ENCODE assay signal across 8 mouse cellular contexts in genomic region chr7:127498407-127498806, GRCm38 (mm10). TPM values are rescaled to one million over a fixed set of nuclear protein-coding genes. Genes with fewer than 3 reads are reported as not detected.
DNase-seq lines count a peak whose midpoint lies in the region; ATAC-seq lines count a peak whose summit lies in the region.

No protein-coding gene starts in this region.

- H3K27ac ChIP-seq in heart, embryonic 11.5 days (ENCODE audit: low read depth, low read length), result no peak overlapping the region
- H3K27ac ChIP-seq in forebrain, embryonic 11.5 days (ENCODE audit: low read depth, low read length), result no peak overlapping the region
- no peak overlapping the region for H3K27ac ChIP-seq in intestine, embryonic 16.5 days (ENCODE audit: low read length)

- peak; percentile 44 for DNase-seq in heart, adult 8-10 months (ENCODE audit: low spot score)
- peak; percentile 74 for DNase-seq in CD4-positive, CD25-positive, alpha-beta regulatory T cell, adult 2 months (ENCODE audit: low read depth, low spot score)
- peak; percentile 61 for DNase-seq in ZHBTc4 (ENCODE audit: low read depth, low spot score)
- DNase-seq in kidney, postnatal 14 days, result peak; percentile 55
- DNase-seq in retina, postnatal 1 day, result peak; percentile 59
- DNase-seq in forebrain, embryonic 11.5 days (ENCODE audit: low spot score), result no peak

- H3K4me2 ChIP-seq in heart, embryonic 11.5 days, result no peak overlapping the region
- H3K4me2 ChIP-seq in forebrain, embryonic 11.5 days (ENCODE audit: low read depth, low read length, severe bottlenecking), result no peak overlapping the region
- H3K4me2 ChIP-seq in intestine, embryonic 16.5 days (ENCODE audit: low read depth, low read length), result no peak overlapping the region

- 36% methylated on average over 3 of the region's 3 CpGs for WGBS in heart, embryonic 11.5 days (ENCODE audit: insufficient replicate concordance)
- WGBS in forebrain, embryonic 11.5 days, result 45% methylated on average over 3 of the region's 3 CpGs
- WGBS in intestine, embryonic 16.5 days, result 46% methylated on average over 3 of the region's 3 CpGs

- no peak overlapping the region for H3K4me3 ChIP-seq in heart, embryonic 11.5 days (ENCODE audit: low read depth, low read length)
- H3K4me3 ChIP-seq in forebrain, embryonic 11.5 days (ENCODE audit: low read depth, low read length), result no peak overlapping the region
- no peak overlapping the region for H3K4me3 ChIP-seq in intestine, embryonic 16.5 days (ENCODE audit: low read length)

- ATAC-seq in heart, embryonic 11.5 days (replicated peaks; ENCODE audit: insufficient number of reproducible peaks, low FRiP score, low TSS enrichment), result no peak
- no peak for ATAC-seq in forebrain, embryonic 11.5 days (replicated peaks; ENCODE audit: low FRiP score)
- ATAC-seq in intestine, embryonic 16.5 days, result no peak

- no peaks in the 10 kb centered on the region for H3K9me3 ChIP-seq in heart, embryonic 11.5 days (replicated peaks; ENCODE audit: control insufficient read depth, low read length)
- H3K9me3 ChIP-seq in forebrain, embryonic 11.5 days (ENCODE audit: control insufficient read depth, low read length), result no peaks in the 10 kb centered on the region
- H3K9me3 ChIP-seq in intestine, embryonic 16.5 days (ENCODE audit: control insufficient read depth, low read length), result no peaks in the 10 kb centered on the region

- no peak overlapping the region for H3K9ac ChIP-seq in heart, embryonic 11.5 days (ENCODE audit: low read depth, low read length)
- H3K9ac ChIP-seq in forebrain, embryonic 11.5 days (ENCODE audit: low read length), result no peak overlapping the region
- no peak overlapping the region for H3K9ac ChIP-seq in intestine, embryonic 16.5 days (ENCODE audit: low read depth, low read length)

- no peaks in the 10 kb centered on the region for H3K27me3 ChIP-seq in heart, embryonic 11.5 days (ENCODE audit: control insufficient read depth, insufficient read depth, low read length)
- H3K27me3 ChIP-seq in forebrain, embryonic 11.5 days (ENCODE audit: control insufficient read depth, insufficient read depth, low read length), result no peaks in the 10 kb centered on the region
- H3K27me3 ChIP-seq in intestine, embryonic 16.5 days (replicated peaks; ENCODE audit: control insufficient read depth, insufficient read depth, low read length), result no peaks in the 10 kb centered on the region

- H3K36me3 ChIP-seq in heart, embryonic 11.5 days (ENCODE audit: control insufficient read depth, insufficient read depth, low read length), result no peaks in the 10 kb centered on the region
- no peaks in the 10 kb centered on the region for H3K36me3 ChIP-seq in forebrain, embryonic 11.5 days (ENCODE audit: control insufficient read depth, insufficient read depth, low read length)
- H3K36me3 ChIP-seq in intestine, embryonic 16.5 days (ENCODE audit: control insufficient read depth, insufficient read depth, low read length), result no peaks in the 10 kb centered on the region

- H3K4me1 ChIP-seq in heart, embryonic 11.5 days (ENCODE audit: control insufficient read depth, insufficient read depth, low read length), result 0 out of 2 replicates have a peak, but pooled peaks cover 2% of the 10 kb centered on the region
- no peaks in the 10 kb centered on the region for H3K4me1 ChIP-seq in forebrain, embryonic 11.5 days (replicated peaks; ENCODE audit: control insufficient read depth, insufficient read depth, low read length)
- no peaks in the 10 kb centered on the region for H3K4me1 ChIP-seq in intestine, embryonic 16.5 days (ENCODE audit: control insufficient read depth, insufficient read depth, low read length)

RNA-seq across cellular contexts. Expression of gene Srcap, which starts 13.4 kb away (rescaled TPM):
- 10 to 100 TPM; 51.8 to 60.5 (median 55.2) TPM for total RNA-seq in heart, adult 8-10 months (2022)
- polyA plus RNA-seq in heart, embryonic 11.5 days (2014; fragmentation: Nextera tagmentation; extraction: Ambion mirVana), result 36.8 and 46.6 TPM in 2 replicates
- polyA plus RNA-seq in forebrain, embryonic 11.5 days (2014; fragmentation: Nextera tagmentation; extraction: Ambion mirVana), result 91.6 and 93.5 TPM in 2 replicates
- 18.4 and 18.6 TPM in 2 replicates for polyA plus RNA-seq in intestine, embryonic 16.5 days (2015; fragmentation: Nextera tagmentation; extraction: Ambion mirVana)

RNA-seq across cellular contexts. Expression of gene Fbrs, which starts 19.4 kb away (rescaled TPM):
- 10 to 100 TPM; 27.5 to 36.1 (median 30.5) TPM for total RNA-seq in heart, adult 8-10 months (2022)
- 9.9 and 11.1 TPM in 2 replicates for polyA plus RNA-seq in heart, embryonic 11.5 days (2014; fragmentation: Nextera tagmentation; extraction: Ambion mirVana)
- 13.6 and 14.7 TPM in 2 replicates for polyA plus RNA-seq in forebrain, embryonic 11.5 days (2014; fragmentation: Nextera tagmentation; extraction: Ambion mirVana)
- 8.0 and 8.9 TPM in 2 replicates for polyA plus RNA-seq in intestine, embryonic 16.5 days (2015; fragmentation: Nextera tagmentation; extraction: Ambion mirVana)

RNA-seq across cellular contexts. Expression of gene Gm42715, which starts 21.0 kb away (rescaled TPM):
- 10 to 100 TPM in 2 of 4 experiments, 1 to 10 TPM in 2; 8.8 to 10.9 (median 10.2) TPM for total RNA-seq in heart, adult 8-10 months (2022)
- 9.8 and 12.6 TPM in 2 replicates for polyA plus RNA-seq in heart, embryonic 11.5 days (2014; fragmentation: Nextera tagmentation; extraction: Ambion mirVana)
- 23.3 and 24.7 TPM in 2 replicates for polyA plus RNA-seq in forebrain, embryonic 11.5 days (2014; fragmentation: Nextera tagmentation; extraction: Ambion mirVana)
- polyA plus RNA-seq in intestine, embryonic 16.5 days (2015; fragmentation: Nextera tagmentation; extraction: Ambion mirVana), result 10.8 and 11.3 TPM in 2 replicates

RNA-seq across cellular contexts. Expression of gene Prr14, which starts 39.0 kb away (rescaled TPM):
- 10 to 100 TPM; 25.6 to 27.9 (median 27.3) TPM for total RNA-seq in heart, adult 8-10 months (2022)
- polyA plus RNA-seq in heart, embryonic 11.5 days (2014; fragmentation: Nextera tagmentation; extraction: Ambion mirVana), result 39.7 and 41.1 TPM in 2 replicates
- 70.7 and 77.3 TPM in 2 replicates for polyA plus RNA-seq in forebrain, embryonic 11.5 days (2014; fragmentation: Nextera tagmentation; extraction: Ambion mirVana)
- 36.2 and 39.8 TPM in 2 replicates for polyA plus RNA-seq in intestine, embryonic 16.5 days (2015; fragmentation: Nextera tagmentation; extraction: Ambion mirVana)

RNA-seq across cellular contexts. Expression of gene Zfp689, which starts 49.4 kb away (rescaled TPM):
- 1 to 10 TPM; 1.2 to 2.1 (median 1.4) TPM for total RNA-seq in heart, adult 8-10 months (2022)
- 5.3 and 5.8 TPM in 2 replicates for polyA plus RNA-seq in heart, embryonic 11.5 days (2014; fragmentation: Nextera tagmentation; extraction: Ambion mirVana)
- polyA plus RNA-seq in forebrain, embryonic 11.5 days (2014; fragmentation: Nextera tagmentation; extraction: Ambion mirVana), result 15.7 and 16.5 TPM in 2 replicates
- 4.5 and 5.9 TPM in 2 replicates for polyA plus RNA-seq in intestine, embryonic 16.5 days (2015; fragmentation: Nextera tagmentation; extraction: Ambion mirVana)
